Mouse (Mus musculus) kidney, adult 18-20 months (tissue): Measurements from ENCODE around the gene Tmem201.
"Not testable (repeated sequence)": the region's sequence is repeated elsewhere in the genome, so short reads cannot be mapped to it uniquely, and the experiment has no call there.

ENCODE experiments used
- DNase-seq: peaks from one replicate; pipeline ENCODE4 v3.0.0; 2021

Tmem201 gene

GRCm38 (mm10) chr4:149737383-149738324 lies at the start of gene Tmem201:
TSS of gene Tmem201 (minus strand) at chr4:149738044.
- peak; percentile 97 for DNase-seq

- no peak for DNase-seq
Observed at GRCm38 (mm10) chr4:149784901-149785300, 47.1 kb upstream of the Tmem201 start.

DNA sequence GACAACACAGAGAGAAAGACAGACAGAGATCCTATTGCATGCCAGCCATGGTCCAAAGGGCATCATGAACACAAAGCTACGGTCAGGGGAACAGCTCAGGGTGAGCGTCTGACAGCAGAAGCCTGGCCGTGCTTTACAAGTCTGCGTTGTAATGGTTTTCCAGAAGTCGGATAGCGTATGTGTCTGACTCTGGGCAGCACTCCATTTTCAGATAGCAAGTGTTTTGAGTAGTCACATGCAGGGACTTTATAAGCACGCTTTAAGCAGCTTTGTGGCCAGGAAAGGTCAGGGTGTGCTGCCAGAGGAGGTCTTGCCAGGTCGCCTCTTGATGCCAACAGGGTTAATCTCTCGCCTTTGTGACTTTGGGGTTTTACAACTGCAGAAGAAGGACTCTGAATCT lies 46.5 kb upstream of the Tmem201 start:
- DNase-seq = no peak

- DNase-seq = peak; percentile 49
Observed at GRCm38 (mm10) chr4:149782975-149783374, 45.1 kb upstream of the Tmem201 start.

DNA sequence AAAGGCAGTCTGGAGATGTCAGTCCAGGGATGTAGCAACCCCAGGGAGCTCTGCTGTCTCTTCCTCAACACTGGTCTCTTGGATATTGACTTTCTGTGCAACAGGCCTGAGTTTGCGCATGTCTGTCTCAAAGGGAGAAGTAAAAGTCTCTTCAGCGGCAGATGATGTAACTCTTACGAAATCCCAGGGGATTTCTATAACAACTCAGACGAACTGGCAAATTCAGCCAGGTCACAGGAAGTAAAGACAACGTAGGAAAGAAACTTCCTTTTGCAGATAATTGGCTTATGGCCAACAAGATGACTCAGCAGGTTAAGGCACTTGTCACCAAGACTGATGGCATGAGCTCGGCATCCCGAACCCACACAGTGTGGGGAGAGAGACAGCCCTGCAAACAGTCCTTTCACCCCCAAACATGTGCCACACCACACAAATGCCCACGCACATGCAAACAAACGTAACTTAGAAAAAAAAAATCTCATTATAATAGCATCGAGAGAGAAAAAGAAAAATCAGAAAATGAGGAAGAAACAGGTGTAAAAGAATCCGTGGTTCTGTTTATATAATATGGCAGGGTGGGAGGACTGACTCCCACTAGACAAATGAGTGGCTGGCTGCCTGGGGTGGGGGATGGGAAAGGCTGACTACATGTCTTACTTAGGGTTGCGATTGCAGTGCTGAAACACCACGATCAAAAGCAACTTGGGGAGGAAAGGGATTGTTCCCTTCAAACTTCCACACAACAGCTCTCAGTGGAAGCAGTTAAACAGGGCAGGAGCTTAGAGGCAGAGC lies 42.9 kb upstream of the Tmem201 start:
- DNase-seq = no peak

DNA sequence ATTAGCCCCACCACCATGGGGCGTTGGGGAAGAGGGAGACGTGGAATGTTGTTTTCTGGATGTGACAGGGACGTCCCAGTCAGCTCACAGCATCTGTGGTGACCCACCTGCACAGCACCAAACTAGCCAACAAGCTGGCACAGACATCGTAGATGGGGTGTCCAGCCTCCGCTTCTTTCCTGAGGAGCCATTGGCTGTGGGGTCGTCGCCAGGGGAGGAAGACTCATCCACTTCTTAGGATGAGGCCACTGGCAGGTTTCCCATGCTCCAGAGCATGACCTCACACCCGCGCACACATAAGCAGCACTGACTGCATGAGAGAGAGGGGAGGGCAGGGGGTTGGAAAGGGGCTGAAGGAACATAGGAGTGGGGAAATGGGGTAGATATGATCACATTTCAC lies 42.1 kb upstream of the Tmem201 start:
- no peak for DNase-seq

GRCm38 (mm10) chr4:149777126-149777525 lies 39.3 kb upstream of the Tmem201 start:
- peak; percentile 60 for DNase-seq

DNA sequence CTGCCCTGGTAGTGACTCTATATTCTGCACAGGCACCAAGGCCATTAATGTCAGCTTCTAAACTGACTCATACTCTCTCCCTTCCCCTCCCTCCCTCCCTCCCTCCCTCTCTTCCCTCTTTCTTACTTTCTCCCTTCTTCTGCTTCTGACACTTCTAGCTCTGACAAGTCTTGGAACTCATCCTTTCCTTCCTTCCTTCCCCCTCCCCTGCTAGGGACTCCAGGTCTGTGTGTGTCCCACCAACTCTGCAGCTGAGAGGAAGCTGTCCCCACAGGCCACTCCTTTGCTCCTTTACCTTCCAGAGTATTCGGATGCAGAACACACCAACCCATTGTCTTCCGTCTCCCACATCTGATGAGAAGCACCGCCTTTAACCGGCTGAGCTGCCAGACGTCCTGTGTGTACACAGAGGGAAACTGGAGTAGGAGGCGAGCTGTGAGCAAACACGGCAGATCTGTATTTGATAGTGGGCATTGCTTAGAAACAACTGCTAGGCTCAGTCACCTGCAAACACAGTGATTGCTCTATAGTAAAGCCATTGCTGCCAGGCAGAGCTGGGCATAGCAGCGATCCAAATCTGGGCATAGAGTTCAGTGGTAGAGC lies 38.0 kb upstream of the Tmem201 start:
- no peak for DNase-seq

GRCm38 (mm10) chr4:149775330-149775729 lies 37.5 kb upstream of the Tmem201 start:
- DNase-seq = peak; percentile 85

GRCm38 (mm10) chr4:149774094-149774470 lies 36.2 kb upstream of the Tmem201 start, which contains the start of gene Slc25a33:
TSS of gene Slc25a33 (minus strand) at chr4:149774277.
- DNase-seq = peak; percentile 97

DNA sequence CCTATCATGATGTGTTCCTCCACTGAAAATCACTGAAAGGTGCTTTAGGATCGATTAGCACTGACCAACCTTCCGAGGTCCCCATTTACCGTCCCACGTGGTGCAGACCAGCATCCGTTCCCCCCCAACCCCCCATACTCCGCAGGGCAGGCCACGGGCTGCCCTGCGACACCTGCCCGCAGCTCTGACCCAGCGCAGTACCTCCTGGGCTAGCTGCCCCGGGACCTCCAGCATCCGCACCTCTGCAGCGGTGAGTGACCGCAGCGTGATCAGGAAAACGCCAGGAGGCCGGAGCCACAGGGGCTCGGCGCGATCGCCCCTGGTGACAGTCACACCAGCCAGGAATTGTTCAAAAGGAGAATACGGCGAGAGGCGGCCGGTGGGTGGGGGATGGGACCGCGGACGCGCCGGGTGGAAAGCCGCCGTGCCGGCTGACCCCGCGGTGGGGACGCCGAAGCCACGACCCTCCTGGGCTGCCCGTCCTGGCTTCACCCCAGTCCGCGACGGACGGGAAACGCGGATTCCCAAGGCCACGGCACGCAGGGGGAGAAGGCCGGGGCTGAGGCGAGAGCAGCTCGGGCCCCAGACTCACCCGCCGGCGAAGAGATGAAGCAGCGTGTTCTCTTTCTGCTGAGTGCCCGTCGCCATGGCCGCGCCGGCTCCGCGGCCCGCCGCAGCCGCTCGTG lies 35.7 kb upstream of the Tmem201 start:
- DNase-seq = peak; percentile 70

DNA sequence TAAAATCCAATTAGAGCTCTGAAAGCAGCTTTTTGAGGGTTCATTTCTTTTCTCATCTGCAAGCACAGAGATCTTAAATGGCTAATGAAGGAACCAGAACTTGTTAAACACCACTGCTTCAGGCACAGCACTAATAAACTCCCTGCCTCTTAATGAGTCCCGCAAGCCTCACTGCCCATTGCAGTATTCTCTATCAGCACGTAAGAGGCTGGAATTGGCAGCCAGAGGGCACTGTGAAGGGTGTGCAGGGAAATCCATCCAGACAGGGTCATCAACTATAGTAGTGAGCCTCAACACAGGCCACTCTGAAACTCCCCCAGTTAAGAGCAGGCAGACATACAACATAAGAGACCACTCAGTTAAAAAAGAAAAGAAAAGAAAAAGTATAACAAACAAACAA lies 34.5 kb upstream of the Tmem201 start:
- no peak for DNase-seq

DNA sequence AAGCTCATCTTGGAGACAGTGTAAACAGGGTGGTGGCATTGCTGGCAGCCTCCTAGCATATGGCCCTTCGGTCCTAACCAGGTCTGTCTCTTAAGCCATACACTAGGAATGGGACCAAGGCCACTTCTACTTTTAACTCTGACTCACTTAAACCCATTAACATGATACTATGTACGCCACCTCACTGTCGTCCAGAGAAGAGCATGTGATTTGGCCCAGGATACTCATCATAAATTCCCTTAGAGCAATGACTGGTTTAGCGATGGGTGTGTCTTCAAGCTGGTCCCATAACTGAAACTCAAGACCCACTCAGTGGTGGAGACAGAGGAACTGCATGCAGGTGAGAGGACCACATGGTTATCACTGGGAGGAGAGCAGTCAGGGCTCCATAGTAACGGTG lies 27.4 kb upstream of the Tmem201 start:
- no peak for DNase-seq

GRCm38 (mm10) chr4:149763335-149763734 lies 25.5 kb upstream of the Tmem201 start:
- DNase-seq = no peak

DNA sequence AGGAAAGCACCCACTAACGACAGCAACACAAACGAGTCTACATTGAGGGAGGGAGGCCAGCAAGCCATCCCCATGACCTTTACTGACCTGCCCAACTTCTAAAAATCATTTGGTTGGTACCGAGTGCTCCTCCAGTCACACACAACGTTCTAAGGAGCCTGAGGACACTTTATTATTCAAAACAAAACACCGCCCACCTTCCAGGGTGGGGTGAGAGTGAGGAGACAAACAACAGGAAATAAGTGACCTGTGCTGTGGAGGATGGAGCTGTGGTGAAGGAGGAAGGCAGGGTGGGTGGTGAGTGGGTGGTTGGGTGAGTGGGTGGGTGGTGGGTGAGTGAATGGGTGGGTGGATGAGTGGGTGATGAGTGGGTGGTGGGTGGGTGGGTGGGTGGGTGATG lies 21.7 kb upstream of the Tmem201 start:
- no peak for DNase-seq

DNA sequence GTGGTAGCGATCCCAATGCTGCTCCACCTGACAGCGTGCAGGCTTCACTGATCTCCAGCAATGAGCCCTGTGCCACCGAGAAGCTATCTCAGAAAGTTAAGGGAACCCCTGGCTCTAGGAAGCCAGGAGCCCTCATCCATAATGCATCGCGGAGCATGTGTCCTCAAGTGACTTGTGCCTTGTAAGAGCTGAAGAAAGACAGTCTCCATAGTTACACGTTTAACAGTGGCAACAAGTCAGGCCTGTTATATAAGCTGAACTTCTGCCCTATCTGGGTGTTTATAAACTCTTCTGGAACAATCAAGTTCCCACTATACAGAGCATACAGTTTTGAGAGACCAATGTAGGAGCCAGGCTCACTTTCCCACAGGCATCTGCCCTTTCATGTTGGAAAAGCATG lies 20.6 kb upstream of the Tmem201 start:
- DNase-seq = peak; percentile 59

- DNase-seq = not testable (repeated sequence)
Observed at GRCm38 (mm10) chr4:149756546-149756945, 18.7 kb upstream of the Tmem201 start.

DNA sequence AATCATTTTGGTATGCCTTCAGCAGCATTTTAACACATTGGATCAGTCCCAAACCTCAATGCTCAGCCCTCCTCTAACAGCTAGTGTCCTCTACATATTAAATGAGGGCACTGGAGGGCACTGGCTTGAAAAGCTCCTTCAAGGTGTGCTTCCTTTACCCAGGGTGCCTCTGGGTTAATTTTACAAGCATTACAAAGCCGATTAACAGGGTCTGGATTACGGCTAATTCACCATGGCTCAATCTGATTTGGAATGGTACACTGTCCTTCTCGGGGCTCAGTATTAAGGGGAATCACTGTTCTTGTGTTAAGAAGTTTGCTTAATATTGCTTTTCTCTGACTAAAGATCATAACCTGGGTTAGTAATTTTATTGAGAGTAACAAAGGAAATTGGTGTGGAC lies 15.0 kb upstream of the Tmem201 start:
- DNase-seq = no peak

GRCm38 (mm10) chr4:149752124-149752799 lies 14.4 kb upstream of the Tmem201 start:
- DNase-seq = peak; percentile 64

GRCm38 (mm10) chr4:149750671-149751070 lies 12.8 kb upstream of the Tmem201 start:
- DNase-seq = no peak

- not testable (repeated sequence) for DNase-seq
Observed at GRCm38 (mm10) chr4:149749663-149750015, 11.8 kb upstream of the Tmem201 start.

- no peak for DNase-seq
Observed at GRCm38 (mm10) chr4:149749003-149749662, 11.3 kb upstream of the Tmem201 start.
